Mouse (Mus musculus) liver, adult 2 months (tissue): ENCODE results near the gene Slc35b1. TPM values are rescaled to one million over a fixed set of nuclear protein-coding genes. Genes with fewer than 3 reads are reported as not detected.

Source experiments
- DNase-seq: peaks from one replicate; pipeline ENCODE4 v3.0.0-alpha.2; 2011; ENCODE audit warnings: low read depth, low spot score; ENCODE audit errors: extremely low read depth
- H3K27ac ChIP-seq: fragments of 200-500 bp; replicated peaks from 2 replicates; pipeline ENCODE4 v1.5.1; 2012; ENCODE audit warnings: low read depth, mild to moderate bottlenecking, control low read depth, inconsistent platforms, low read length; ENCODE audit not compliant: insufficient read depth
- H3K27me3 ChIP-seq: fragments of 200-500 bp; 2 replicates; pipeline ENCODE4 v1.6.1; 2012; ENCODE audit warnings: mild to moderate bottlenecking, moderate library complexity, low read length, inconsistent platforms; ENCODE audit not compliant: control insufficient read depth, insufficient read depth
- H3K36me3 ChIP-seq: fragments of 200-500 bp; 2 replicates; pipeline ENCODE4 v1.6.1; 2012; ENCODE audit warnings: low read length, inconsistent platforms; ENCODE audit not compliant: control insufficient read depth, insufficient read depth
- H3K4me1 ChIP-seq: fragments of 200-500 bp; 2 replicates; pipeline ENCODE4 v1.6.1; 2011; ENCODE audit warnings: low read length; ENCODE audit not compliant: control insufficient read depth, insufficient read depth
- H3K4me3 ChIP-seq: fragments of 200-500 bp; 2 replicates; pipeline ENCODE4 v1.5.1; 2011; ENCODE audit warnings: low read depth, mild to moderate bottlenecking, control low read depth, low read length, moderate library complexity; ENCODE audit not compliant: insufficient read depth
- H3K79me2 ChIP-seq: fragments of 200-500 bp; 2 replicates; pipeline ENCODE4 v1.6.1; 2012; ENCODE audit warnings: inconsistent platforms, mild to moderate bottlenecking, low read length, moderate library complexity; ENCODE audit not compliant: control insufficient read depth, insufficient read depth
- H3K9ac ChIP-seq: fragments of 200-500 bp; 2 replicates; pipeline ENCODE4 v1.6.1; 2012; ENCODE audit warnings: low read depth, mild to moderate bottlenecking, control low read depth, inconsistent platforms, low read length
- CTCF ChIP-seq: fragments of 200-500 bp; IDR thresholded peaks from 2 replicates; pipeline ENCODE4 v1.5.1; 2011; ENCODE audit warnings: low read depth, low read length, control low read depth
- POLR2A ChIP-seq: fragments of 200-500 bp; IDR thresholded peaks from 2 replicates; pipeline ENCODE4 v1.6.1; 2011; ENCODE audit warnings: low read length, control low read depth; ENCODE audit not compliant: insufficient read depth; ENCODE audit errors: extremely low read depth
- WGBS: fragments of 180-500 bp; shearing (Covaris S2); methylation state at CpG from one replicate; pipeline ENCODE4 v1.1.7; 2018; 5-methylcytosine and 5-hydroxymethylcytosine counted together
- polyA plus RNA-seq: library from polyadenylated mRNA; depleted of rRNA; stranded (reverse); fragments of >200 nt; gene quantifications from 2 replicates; pipeline ENCODE4 v1.2.3, GENCODE M21; 2012; rRNA removed
- total RNA-seq: library from RNA; depleted of rRNA; stranded (reverse); fragments of >200 nt; gene quantifications from 2 replicates; pipeline ENCODE4 v1.2.3, GENCODE M21; 2014; rRNA removed

The Slc35b1 gene
- total and polyA plus RNA-seq, 2 experiments, result 58.6 to 92.0 TPM

- no peak overlapping the region for H3K4me3 ChIP-seq
- no peak overlapping the region for H3K27ac ChIP-seq
- peaks cover 4% of the 10 kb centered on the region; the same call in 1 of the 2 replicates for H3K36me3 ChIP-seq
- H3K4me1 ChIP-seq, result peaks cover 8% of the 10 kb centered on the region
- H3K9ac ChIP-seq, result no peak overlapping the region
- H3K27me3 ChIP-seq, result no peaks in the 10 kb centered on the region
- TF ChIP-seq POLR2A (no peak), CTCF (no peak)
- no peak for DNase-seq
- H3K79me2 ChIP-seq, result peaks cover 30% of the 10 kb centered on the region; the same call in 1 of the 2 replicates
- WGBS, result 55% methylated on average over 2 of the region's 2 CpGs
Measured at GRCm38 (mm10) chr11:95420880-95421435, 36.5 kb downstream of the Slc35b1 start.

GRCm38 (mm10) chr11:95423505-95423904 is 39.0 kb downstream of the Slc35b1 start:
- H3K79me2 ChIP-seq, result peaks cover 32% of the 10 kb centered on the region; the same call in 1 of the 2 replicates
- no peak overlapping the region for H3K27ac ChIP-seq
- no peaks in the 10 kb centered on the region for H3K27me3 ChIP-seq
- H3K4me1 ChIP-seq, result no peaks in the 10 kb centered on the region; the same call in none of the 2 replicates
- TF ChIP-seq CTCF (peak; percentile 64), POLR2A (no peak)
- DNase-seq, result no peak
- H3K4me3 ChIP-seq, result no peak overlapping the region
- no peak overlapping the region for H3K9ac ChIP-seq
- peaks cover 4% of the 10 kb centered on the region; the same call in 1 of the 2 replicates for H3K36me3 ChIP-seq
- WGBS, result 84% methylated on average over 3 of the region's 3 CpGs

- Histone ChIP-seq H3K36me3 (no peaks in the 10 kb centered on the region; the same call in 1 of the 2 replicates), H3K27ac (no peak overlapping the region), H3K4me1 (peaks cover 26% of the 10 kb centered on the region), H3K4me3 (no peak overlapping the region), H3K9ac (no peak overlapping the region), H3K79me2 (peaks cover 28% of the 10 kb centered on the region), H3K27me3 (no peaks in the 10 kb centered on the region)
- peak; percentile 59 for DNase-seq
- 24% methylated on average over 2 of the region's 2 CpGs for WGBS
- TF ChIP-seq POLR2A (no peak), CTCF (no peak)
Measured at GRCm38 (mm10) chr11:95431344-95431743, 46.9 kb downstream of the Slc35b1 start.

GRCm38 (mm10) chr11:95432194-95432593 is 47.7 kb downstream of the Slc35b1 start:
- Histone ChIP-seq H3K27ac (no peak overlapping the region), H3K36me3 (no peaks in the 10 kb centered on the region; the same call in 1 of the 2 replicates), H3K4me3 (no peak overlapping the region), H3K79me2 (peaks cover 24% of the 10 kb centered on the region), H3K9ac (no peak overlapping the region), H3K27me3 (no peaks in the 10 kb centered on the region), H3K4me1 (peaks cover 26% of the 10 kb centered on the region)
- TF ChIP-seq POLR2A (no peak), CTCF (peak; percentile 64)
- 96% methylated on average over 2 of the region's 2 CpGs for WGBS
- no peak for DNase-seq

Other genes starting within 250 kb of the Slc35b1 start
- gene Dlx4, start 238.4 kb upstream of the Slc35b1 start, total RNA-seq, result 0.07 TPM in 1 of 2 replicates, not detected in the other
- 0.21 and 0.29 TPM in 2 replicates for gene Dlx4, start 238.4 kb upstream of the Slc35b1 start, polyA plus RNA-seq
- gene Tac4, start 123.2 kb upstream of the Slc35b1 start, total RNA-seq, result not detected in 2 replicates
- gene Tac4, start 123.2 kb upstream of the Slc35b1 start, polyA plus RNA-seq, result not detected in 2 replicates
- gene Kat7, start 74.4 kb upstream of the Slc35b1 start, total RNA-seq, result 12.2 and 15.6 TPM in 2 replicates
- gene Kat7, start 74.4 kb upstream of the Slc35b1 start, polyA plus RNA-seq, result 12.9 and 13.1 TPM in 2 replicates
- gene Fam117a, start 47.7 kb upstream of the Slc35b1 start, total RNA-seq, result 1.8 TPM in 2 replicates
- 6.4 and 7.4 TPM in 2 replicates for gene Fam117a, start 47.7 kb upstream of the Slc35b1 start, polyA plus RNA-seq
- 39.3 and 48.7 TPM in 2 replicates for gene Spop, start 29.4 kb downstream of the Slc35b1 start, total RNA-seq
- 43.9 and 64.1 TPM in 2 replicates for gene Spop, start 29.4 kb downstream of the Slc35b1 start, polyA plus RNA-seq
- gene Nxph3, start 129.9 kb downstream of the Slc35b1 start, total RNA-seq, result not detected in 2 replicates
- 0.05 TPM in 1 of 2 replicates, not detected in the other for gene Nxph3, start 129.9 kb downstream of the Slc35b1 start, polyA plus RNA-seq
- 1.0 and 3.0 TPM in 2 replicates for gene Ngfr, start 203.0 kb downstream of the Slc35b1 start, total RNA-seq
- 4.9 and 6.9 TPM in 2 replicates for gene Ngfr, start 203.0 kb downstream of the Slc35b1 start, polyA plus RNA-seq